Mouse (Mus musculus): Measurements from ENCODE around the gene Ccdc177.

- TF ChIP-seq CTCF (IDR thresholded peaks at IDR 0.05; ENCODE audit: low read depth) = no peak
- TF ChIP-seq EP300 (IDR thresholded peaks at IDR 0.05; ENCODE audit: low read depth) = no peak
Observed at GRCm38 (mm10) chr12:80746031-80746813, 14.3 kb downstream of the Ccdc177 start.
